Mouse (Mus musculus): ENCODE data around the gene Sult3a2.
"Not testable (repeated sequence)": the region's sequence is repeated elsewhere in the genome, so short reads cannot be mapped to it uniquely, and the experiment has no call there.

Sult3a2 gene

DNA sequence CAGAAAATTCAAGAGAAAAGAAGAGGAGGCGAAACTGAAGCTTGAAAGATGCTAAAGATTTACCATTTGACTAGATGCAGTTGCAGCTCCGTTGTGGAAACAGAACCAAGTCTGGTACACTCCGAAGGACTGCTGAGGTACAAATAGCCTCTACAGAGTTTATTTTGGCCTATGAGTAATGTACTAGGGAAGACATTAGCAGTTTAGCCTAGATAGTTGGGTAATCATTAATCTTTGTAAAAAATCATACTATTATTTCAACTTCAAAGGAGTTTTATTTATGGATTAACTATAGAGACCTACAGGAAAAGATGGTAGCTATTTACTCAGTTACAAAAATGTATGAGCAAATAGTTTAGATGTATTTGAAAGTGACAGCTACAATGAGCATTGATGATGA, at the start of gene Sult3a2:
TSS of gene Sult3a2 (minus strand) at position 101 of the 400 bp plus-strand sequence.
- no peak for DNase-seq (ENCODE audit: extremely low read depth, low read depth)

DNA sequence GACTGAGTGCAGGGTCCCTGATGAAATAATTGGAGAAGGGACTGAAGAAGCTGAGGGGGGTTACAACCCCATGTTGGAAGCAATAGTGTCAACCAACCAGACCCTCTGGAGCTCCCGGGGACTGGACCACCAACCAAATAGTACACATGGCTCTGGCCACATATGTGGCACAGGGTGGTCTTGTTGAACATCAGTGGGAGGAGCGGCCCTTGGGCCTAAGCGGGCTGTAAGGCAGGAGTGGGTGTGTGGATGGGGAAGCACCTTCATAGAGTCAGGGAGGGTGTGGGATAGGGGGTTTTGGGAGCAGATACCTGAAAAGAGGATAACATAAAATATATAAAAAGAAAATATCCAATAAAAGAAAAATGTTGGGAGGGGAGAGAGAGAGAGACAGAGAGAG, 34.4 kb upstream of the Sult3a2 start:
- DNase-seq (ENCODE audit: extremely low read depth, low read depth): no peak

DNA sequence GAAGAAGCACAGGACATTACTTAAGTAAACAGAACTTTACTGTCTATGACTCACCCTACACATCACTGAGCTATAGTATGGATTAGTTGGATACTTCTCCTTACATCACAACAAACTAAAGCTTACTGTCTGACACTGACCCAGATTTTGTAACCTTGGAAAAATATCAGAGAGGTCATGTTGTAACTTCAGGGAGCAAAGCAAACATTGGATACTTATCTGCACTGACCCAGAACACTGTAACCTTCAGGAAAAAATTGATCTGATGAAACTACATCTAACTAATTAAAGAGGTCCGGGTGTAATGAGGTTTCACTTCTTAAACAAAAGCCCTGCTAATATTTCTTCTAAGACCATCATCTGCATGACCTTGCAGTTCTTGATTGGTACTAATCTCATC, 30.4 kb upstream of the Sult3a2 start:
- DNase-seq (ENCODE audit: extremely low read depth, low read depth): no peak

DNA sequence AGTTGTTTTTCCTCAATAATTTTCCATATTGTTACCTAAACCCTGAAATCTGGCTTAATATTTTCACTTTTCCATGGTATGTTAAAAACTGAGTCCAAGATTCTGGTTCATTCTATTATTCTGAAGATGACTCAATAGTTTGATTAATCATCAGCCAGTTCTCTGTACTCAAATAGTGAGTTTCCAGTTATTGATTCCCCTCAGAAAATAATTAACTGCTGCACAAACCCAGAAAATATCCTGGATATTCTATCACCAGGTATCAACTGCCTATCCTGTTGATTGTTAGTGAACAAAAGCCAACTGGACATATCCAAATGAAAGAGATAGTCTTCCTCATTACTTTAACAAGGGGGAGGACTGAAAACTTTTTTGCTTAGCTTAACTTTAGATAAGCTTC, 27.8 kb upstream of the Sult3a2 start:
- no peak for DNase-seq (ENCODE audit: extremely low read depth, low read depth)

DNA sequence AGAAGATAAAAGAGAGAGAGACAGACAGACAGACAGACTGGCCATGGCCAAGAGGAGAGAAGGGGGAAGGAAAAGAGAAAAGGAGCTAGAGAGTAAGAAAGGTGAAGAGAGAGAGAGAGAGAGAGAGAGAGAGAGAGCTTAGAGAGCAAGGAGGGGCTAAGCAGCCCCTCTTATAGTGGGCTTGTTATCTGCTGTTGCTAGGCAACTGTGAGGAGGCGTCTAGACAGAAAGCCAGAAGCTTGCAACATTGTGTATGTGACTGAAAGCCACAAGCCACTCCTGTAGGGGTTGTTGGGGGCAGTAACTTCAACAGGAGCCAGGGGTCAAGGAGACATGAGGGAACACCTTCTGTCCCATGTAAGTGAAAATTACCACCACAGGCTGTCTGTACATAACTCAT, 25.3 kb upstream of the Sult3a2 start:
- no peak for DNase-seq (ENCODE audit: extremely low read depth, low read depth)

DNA sequence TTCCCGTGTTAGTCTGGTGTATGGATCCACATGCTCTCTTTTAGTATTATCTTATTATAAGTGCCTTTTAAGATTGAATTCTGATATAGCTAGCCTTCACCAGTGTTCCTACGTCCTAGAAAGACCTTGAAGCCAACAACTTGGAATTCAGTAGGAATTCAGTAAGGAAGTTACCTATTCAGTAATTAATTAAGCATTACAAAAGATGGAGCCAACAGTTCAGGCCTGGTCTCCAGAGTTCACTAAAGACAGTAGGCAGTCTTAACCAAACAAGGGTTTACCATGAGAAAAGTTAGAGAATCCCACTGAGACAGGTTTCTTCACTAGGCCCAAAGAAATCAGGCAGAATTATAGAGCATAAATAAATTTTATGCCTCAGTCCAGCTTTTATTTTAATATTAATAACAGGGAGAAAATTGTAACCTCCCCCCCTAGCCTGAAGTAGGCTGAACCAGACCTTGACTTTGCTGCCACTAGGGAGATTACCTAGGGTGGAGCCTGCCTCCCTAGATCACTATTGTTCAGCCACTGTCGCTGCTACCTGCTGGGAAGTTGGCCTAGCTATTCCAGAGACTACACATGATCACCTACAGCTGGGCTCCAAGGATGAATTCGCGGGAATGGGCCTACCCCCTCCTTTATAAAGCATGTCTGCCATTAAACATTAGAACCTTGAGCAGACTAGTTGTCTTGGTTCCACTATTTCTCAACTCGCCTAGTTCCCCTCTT, 10.9 kb upstream of the Sult3a2 start:
- not testable (repeated sequence) for DNase-seq (ENCODE audit: extremely low read depth, low read depth)

DNA sequence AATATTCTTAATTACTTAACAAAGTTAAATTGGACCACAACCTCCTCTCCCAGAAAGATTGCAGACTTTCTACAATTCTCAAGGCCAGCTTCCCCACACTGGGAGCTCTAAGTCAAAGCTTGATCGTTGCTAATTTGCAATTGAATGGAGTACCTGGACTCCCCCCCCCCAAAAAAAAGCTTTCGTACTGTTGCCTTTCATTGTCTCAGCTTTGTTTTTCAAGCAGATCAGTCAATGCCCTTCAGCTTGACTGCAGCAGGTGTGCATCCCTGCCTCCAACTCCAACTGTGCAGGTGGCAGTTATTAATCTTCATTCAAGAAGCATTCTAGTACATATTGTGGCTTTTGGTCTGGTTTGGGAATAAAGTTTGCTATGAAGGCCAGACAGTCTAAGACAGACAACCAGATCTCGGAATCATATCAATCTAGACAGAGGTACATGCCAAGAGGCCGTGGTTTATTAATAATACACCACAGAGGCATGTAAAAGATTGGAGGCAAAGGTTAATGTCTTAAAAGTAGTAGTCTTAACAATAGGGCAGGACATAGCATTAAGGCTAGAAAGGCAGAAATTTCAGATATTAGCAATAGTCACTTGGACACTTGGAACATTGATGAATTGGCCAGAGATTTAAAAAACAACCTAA, 9.9 kb upstream of the Sult3a2 start:
- DNase-seq (ENCODE audit: extremely low read depth, low read depth): not testable (repeated sequence)

DNA sequence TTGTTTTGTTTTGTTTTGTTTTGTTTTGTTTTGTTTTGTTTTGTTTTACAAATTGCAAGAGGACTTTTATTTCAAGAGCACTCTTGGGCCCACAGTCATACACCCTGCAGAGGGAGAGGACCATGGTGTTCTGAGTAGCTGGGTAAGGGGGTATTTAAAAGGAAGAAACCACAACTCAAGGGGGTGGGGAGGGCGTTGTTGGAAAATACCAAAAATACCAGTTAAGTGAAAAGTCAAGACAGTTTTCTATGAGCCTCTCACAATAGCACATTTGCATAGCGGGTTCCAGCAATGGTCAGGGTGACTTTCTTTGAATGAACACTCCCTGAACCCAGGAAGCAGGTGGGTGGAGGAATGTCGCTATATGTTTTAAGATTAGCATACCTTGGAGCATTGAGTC, 5.7 kb upstream of the Sult3a2 start:
- not testable (repeated sequence) for DNase-seq (ENCODE audit: extremely low read depth, low read depth)

DNA sequence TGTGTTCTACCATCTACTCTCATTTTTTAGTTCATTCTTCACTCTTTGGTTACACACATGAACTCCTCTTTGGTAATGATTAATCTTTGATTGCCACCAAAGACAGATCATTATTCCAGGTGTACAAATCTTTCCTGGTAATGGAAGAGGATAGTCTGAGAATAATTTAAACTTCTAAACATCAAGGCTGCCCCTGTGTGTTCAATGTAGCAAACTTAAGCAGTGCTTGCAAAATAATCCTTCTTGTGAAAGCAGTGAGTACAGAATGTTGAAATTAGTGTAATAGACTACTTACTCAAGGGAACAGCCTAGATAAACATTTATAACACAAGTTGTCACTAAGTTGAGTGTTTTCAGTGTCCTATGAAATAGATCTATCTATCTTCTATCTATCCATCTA, 1.0 kb upstream of the Sult3a2 start:
- no peak for DNase-seq (ENCODE audit: extremely low read depth, low read depth)

DNA sequence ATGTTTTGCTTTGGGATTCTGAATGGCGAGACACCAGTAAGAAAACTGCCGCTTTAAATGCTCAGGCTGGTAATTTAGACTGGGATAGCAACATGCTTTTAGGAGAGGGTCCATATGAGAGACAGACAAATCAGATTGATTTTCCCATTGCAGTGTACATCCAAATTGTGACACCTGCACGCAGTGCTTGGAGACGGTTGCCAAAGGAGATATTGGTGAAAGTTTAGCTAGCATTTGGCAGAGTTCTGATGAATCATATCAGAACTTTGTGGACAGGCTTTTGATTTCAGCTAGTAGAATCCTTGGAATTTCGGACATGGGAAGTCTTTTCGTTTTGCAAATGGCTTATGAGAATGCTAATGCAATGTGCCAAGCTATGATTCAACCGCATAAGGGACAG, 51.3 kb downstream of the Sult3a2 start:
- DNase-seq (ENCODE audit: extremely low read depth, low read depth): not testable (repeated sequence)

DNA sequence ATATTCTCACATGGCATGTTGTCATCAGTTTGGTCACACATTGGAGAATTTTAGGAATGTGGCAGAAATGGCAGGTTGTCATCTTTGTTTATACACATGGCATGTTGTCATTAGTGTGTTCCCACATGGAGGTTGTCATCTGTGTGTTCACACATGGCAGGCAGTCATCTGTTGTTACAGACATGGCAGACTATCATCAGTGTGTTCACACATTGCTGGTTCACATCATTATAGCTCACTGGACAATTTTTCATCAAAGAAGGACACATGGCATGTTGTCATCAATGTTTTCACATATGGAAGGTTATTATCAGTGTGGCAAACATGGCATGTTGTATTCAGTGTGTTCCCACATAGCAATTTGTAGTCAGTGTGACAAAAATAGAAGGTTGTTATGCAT, 53.3 kb downstream of the Sult3a2 start:
- no peak for DNase-seq (ENCODE audit: extremely low read depth, low read depth)

DNA sequence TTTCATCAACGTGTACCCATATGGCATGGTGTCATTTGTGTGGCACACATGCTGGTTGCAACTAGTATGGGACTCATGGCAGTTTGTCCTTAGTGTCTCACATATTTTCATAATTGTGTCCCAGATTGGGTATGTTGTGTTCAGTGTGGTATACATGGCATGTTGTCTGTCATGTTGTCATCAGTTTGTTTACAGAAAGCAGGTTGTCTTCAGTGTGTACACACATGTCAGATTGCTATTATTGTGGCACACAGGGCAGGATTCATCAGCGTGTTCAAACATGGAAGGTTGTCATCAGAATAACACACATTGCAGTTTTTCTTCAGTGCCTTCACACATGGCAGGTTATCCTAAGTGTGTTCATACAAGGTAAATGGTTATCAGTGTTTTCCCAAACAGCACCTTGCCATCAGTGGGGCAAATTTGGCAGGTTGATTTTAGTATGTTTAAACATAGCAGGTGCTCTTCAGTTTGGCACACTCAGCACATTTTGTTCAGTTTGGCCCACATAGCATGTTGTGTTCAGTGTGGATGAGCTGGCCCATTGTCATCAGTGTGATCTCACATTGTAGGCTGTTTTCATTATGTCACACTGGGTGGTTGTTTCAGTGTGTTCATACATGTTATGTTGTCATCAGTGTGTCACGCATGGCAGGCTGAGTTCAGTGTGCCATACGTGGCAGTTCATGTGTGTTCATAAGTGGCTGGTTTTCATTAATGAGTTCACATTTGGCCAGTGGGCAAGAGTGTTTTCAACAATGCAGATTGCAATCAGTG, 53.9 kb downstream of the Sult3a2 start:
- DNase-seq (ENCODE audit: extremely low read depth, low read depth): no peak

DNA sequence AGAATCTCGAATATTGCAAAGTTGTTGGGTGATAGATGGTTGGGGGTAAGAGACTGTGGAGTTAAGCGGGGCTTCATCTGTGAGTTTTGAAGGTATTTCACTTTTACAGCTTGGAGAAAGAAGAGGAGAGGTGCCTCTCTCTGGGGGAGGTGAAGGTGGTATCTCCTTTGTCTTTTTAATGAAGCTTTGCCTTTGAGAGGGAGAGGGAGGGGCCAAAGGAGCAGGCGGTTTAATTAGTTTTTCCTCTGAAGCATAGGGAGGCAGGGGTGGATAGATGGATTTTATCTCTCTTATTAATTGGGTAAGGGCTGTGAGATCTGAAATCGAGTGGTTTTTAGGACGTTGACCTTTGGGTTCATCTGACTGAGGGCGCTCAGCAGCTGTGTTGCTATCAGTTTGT, 62.7 kb downstream of the Sult3a2 start:
- DNase-seq (ENCODE audit: extremely low read depth, low read depth): no peak

DNA sequence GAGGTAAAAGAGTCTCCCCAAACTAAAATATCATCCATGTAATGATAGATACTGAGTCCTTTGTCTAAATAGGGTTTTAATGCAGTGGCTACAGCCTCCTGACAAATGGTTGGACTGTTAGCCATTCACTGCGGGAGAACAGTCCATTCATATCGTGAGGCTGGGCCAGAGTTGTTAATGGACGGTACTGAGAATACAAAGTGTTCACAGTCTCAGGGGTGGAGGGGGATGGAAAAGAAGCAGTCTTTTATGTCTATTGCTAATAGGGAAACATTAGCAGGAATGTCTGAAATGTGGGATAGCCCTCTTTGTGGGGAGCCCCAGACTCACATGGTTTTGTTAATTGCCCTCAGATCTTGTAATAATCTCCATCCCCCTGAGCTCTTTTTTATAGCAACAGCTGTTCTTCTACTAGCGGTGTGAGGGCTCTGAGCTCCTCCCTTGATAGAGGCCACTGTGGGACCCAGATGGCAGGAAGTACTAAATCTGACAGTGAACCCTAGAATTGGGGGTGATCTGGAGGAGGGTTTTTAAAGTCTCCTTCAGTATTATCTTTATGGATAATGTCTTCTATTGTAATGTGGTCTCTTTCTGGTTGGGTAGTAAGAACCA, 64.6 kb downstream of the Sult3a2 start:
- no peak for DNase-seq (ENCODE audit: extremely low read depth, low read depth)

Measured in MEL-GATA-1-ER (cell line).